Mouse (Mus musculus): Measurements from ENCODE around the gene Pnrc1.

Gene Pnrc1

GRCm38 (mm10) chr4:33224003-33224675 is 65.8 kb downstream of the Pnrc1 start:
- no peak for DNase-seq (ENCODE audit: low spot score)

- DNase-seq (ENCODE audit: low spot score): no peak
These were observed 68.1 kb downstream of the Pnrc1 start for GRCm38 (mm10) chr4:33221847-33222246.

- peak; percentile 61 for DNase-seq (ENCODE audit: low spot score)
These were observed 80.8 kb downstream of the Pnrc1 start, which contains the start of gene Srsf12 for GRCm38 (mm10) chr4:33208881-33209841. Srsf12 (plus strand) TSS chr4:33208991.

- DNase-seq (ENCODE audit: low spot score): no peak
These were observed 82.4 kb downstream of the Pnrc1 start for GRCm38 (mm10) chr4:33207551-33207950.

- peak; percentile 81 for DNase-seq (ENCODE audit: low spot score)
These were observed 85.3 kb downstream of the Pnrc1 start for GRCm38 (mm10) chr4:33204682-33205081.

- DNase-seq (ENCODE audit: low spot score): peak; percentile 20
These were observed 91.8 kb downstream of the Pnrc1 start for GRCm38 (mm10) chr4:33198117-33198516.

All from embryo, embryonic 10.5 days (tissue).